Mouse (Mus musculus): ENCODE results near the gene Rtl9. TPM values are rescaled to one million over a fixed set of nuclear protein-coding genes. Genes with fewer than 3 reads are reported as not detected.

Gene Rtl9
- polyA plus RNA-seq (2014; fragmentation: Nextera tagmentation; extraction: Ambion mirVana) = 0.99 and 1.0 TPM in 2 replicates

GRCm38 (mm10) chrX:143099044-143099754 lies at the start of gene Rtl9:
TSS of gene Rtl9 (plus strand) at chrX:143099594.
- 94% methylated on average over 1 of the region's 1 CpGs for WGBS
- no peaks in the 10 kb centered on the region for H3K9me3 ChIP-seq (ENCODE audit: control insufficient read depth, low read length)
- ATAC-seq (ENCODE audit: low read depth) = peak; percentile 72
- no peak within 1 kb of the TSS for H3K4me3 ChIP-seq (ENCODE audit: low read depth, low read length)
- no peaks in the 10 kb centered on the region for H3K27me3 ChIP-seq (ENCODE audit: control insufficient read depth, insufficient read depth, low read length)
- no peak within 1 kb of the TSS for H3K4me2 ChIP-seq (ENCODE audit: low read depth, low read length)
- H3K36me3 ChIP-seq (ENCODE audit: control insufficient read depth, insufficient read depth, low read length) = no peaks in the 10 kb centered on the region
- H3K27ac ChIP-seq (ENCODE audit: low read depth, low read length) = no peak within 1 kb of the TSS
- no peaks in the 10 kb centered on the region for H3K4me1 ChIP-seq (ENCODE audit: control insufficient read depth, insufficient read depth, low read length)
- H3K9ac ChIP-seq (replicated peaks; ENCODE audit: low read depth, low read length) = no peak within 1 kb of the TSS

- Histone ChIP-seq H3K36me3 (ENCODE audit: control insufficient read depth, insufficient read depth, low read length) (no peaks in the 10 kb centered on the region), H3K27me3 (ENCODE audit: control insufficient read depth, insufficient read depth, low read length) (no peaks in the 10 kb centered on the region), H3K27ac (ENCODE audit: low read depth, low read length) (no peak overlapping the region), H3K4me2 (ENCODE audit: low read depth, low read length) (no peak overlapping the region), H3K4me3 (ENCODE audit: low read depth, low read length) (no peak overlapping the region), H3K4me1 (ENCODE audit: control insufficient read depth, insufficient read depth, low read length) (no peaks in the 10 kb centered on the region), H3K9ac (replicated peaks; ENCODE audit: low read depth, low read length) (no peak overlapping the region), H3K9me3 (ENCODE audit: control insufficient read depth, low read length) (no peaks in the 10 kb centered on the region)
- no peak; the same call in 1 of the 2 replicates for ATAC-seq (ENCODE audit: low read depth)
These were observed 47.9 kb upstream of the Rtl9 start for GRCm38 (mm10) chrX:143051478-143051877.

GRCm38 (mm10) chrX:143051921-143052320 lies 47.5 kb upstream of the Rtl9 start:
- Histone ChIP-seq H3K4me1 (ENCODE audit: control insufficient read depth, insufficient read depth, low read length) (no peaks in the 10 kb centered on the region), H3K4me3 (ENCODE audit: low read depth, low read length) (no peak overlapping the region), H3K27me3 (ENCODE audit: control insufficient read depth, insufficient read depth, low read length) (no peaks in the 10 kb centered on the region), H3K9ac (replicated peaks; ENCODE audit: low read depth, low read length) (no peak overlapping the region), H3K4me2 (ENCODE audit: low read depth, low read length) (no peak overlapping the region), H3K27ac (ENCODE audit: low read depth, low read length) (no peak overlapping the region), H3K36me3 (ENCODE audit: control insufficient read depth, insufficient read depth, low read length) (no peaks in the 10 kb centered on the region), H3K9me3 (ENCODE audit: control insufficient read depth, low read length) (no peaks in the 10 kb centered on the region)
- WGBS = 72% methylated on average over 4 of the region's 4 CpGs
- no peak for ATAC-seq (ENCODE audit: low read depth)

- Histone ChIP-seq H3K4me1 (ENCODE audit: control insufficient read depth, insufficient read depth, low read length) (no peaks in the 10 kb centered on the region), H3K36me3 (ENCODE audit: control insufficient read depth, insufficient read depth, low read length) (no peaks in the 10 kb centered on the region), H3K4me3 (ENCODE audit: low read depth, low read length) (no peak overlapping the region), H3K9ac (replicated peaks; ENCODE audit: low read depth, low read length) (no peak overlapping the region), H3K27me3 (ENCODE audit: control insufficient read depth, insufficient read depth, low read length) (no peaks in the 10 kb centered on the region), H3K27ac (ENCODE audit: low read depth, low read length) (no peak overlapping the region), H3K4me2 (ENCODE audit: low read depth, low read length) (peak overlapping the region; percentile 24; the same call in 1 of the 2 replicates), H3K9me3 (ENCODE audit: control insufficient read depth, low read length) (no peaks in the 10 kb centered on the region)
- peak; percentile 73; the same call in 1 of the 2 replicates for ATAC-seq (ENCODE audit: low read depth)
- WGBS = 11% methylated on average over 12 of the region's 12 CpGs
These were observed 40.6 kb upstream of the Rtl9 start for GRCm38 (mm10) chrX:143058829-143059228.

GRCm38 (mm10) chrX:143062641-143063355 lies 36.6 kb upstream of the Rtl9 start:
- H3K4me3 ChIP-seq (ENCODE audit: low read depth, low read length) = no peak overlapping the region
- H3K36me3 ChIP-seq (ENCODE audit: control insufficient read depth, insufficient read depth, low read length) = no peaks in the 10 kb centered on the region
- H3K9me3 ChIP-seq (ENCODE audit: control insufficient read depth, low read length) = no peaks in the 10 kb centered on the region
- no peak overlapping the region for H3K27ac ChIP-seq (ENCODE audit: low read depth, low read length)
- no peaks in the 10 kb centered on the region for H3K4me1 ChIP-seq (ENCODE audit: control insufficient read depth, insufficient read depth, low read length)
- H3K9ac ChIP-seq (replicated peaks; ENCODE audit: low read depth, low read length) = no peak overlapping the region
- no peaks in the 10 kb centered on the region for H3K27me3 ChIP-seq (ENCODE audit: control insufficient read depth, insufficient read depth, low read length)
- 67% methylated on average over 11 of the region's 11 CpGs for WGBS
- no peak for ATAC-seq (ENCODE audit: low read depth)
- H3K4me2 ChIP-seq (ENCODE audit: low read depth, low read length) = no peak overlapping the region

GRCm38 (mm10) chrX:143063780-143064179 lies 35.6 kb upstream of the Rtl9 start:
- WGBS = 59% methylated on average over 7 of the region's 7 CpGs

GRCm38 (mm10) chrX:143064288-143064687 lies 35.1 kb upstream of the Rtl9 start:
- H3K4me1 ChIP-seq (ENCODE audit: control insufficient read depth, insufficient read depth, low read length) = no peaks in the 10 kb centered on the region
- H3K9me3 ChIP-seq (ENCODE audit: control insufficient read depth, low read length) = no peaks in the 10 kb centered on the region
- H3K36me3 ChIP-seq (ENCODE audit: control insufficient read depth, insufficient read depth, low read length) = no peaks in the 10 kb centered on the region
- 73% methylated on average over 9 of the region's 9 CpGs for WGBS
- H3K27ac ChIP-seq (ENCODE audit: low read depth, low read length) = no peak overlapping the region
- H3K4me2 ChIP-seq (ENCODE audit: low read depth, low read length) = no peak overlapping the region
- H3K9ac ChIP-seq (replicated peaks; ENCODE audit: low read depth, low read length) = no peak overlapping the region
- no peaks in the 10 kb centered on the region for H3K27me3 ChIP-seq (ENCODE audit: control insufficient read depth, insufficient read depth, low read length)
- ATAC-seq (ENCODE audit: low read depth) = 0 out of 2 replicates have a peak, but pooled peaks have one; percentile 24
- H3K4me3 ChIP-seq (ENCODE audit: low read depth, low read length) = no peak overlapping the region

More at GRCm38 (mm10) chrX:143063780-143064179, 35.6 kb upstream of the Rtl9 start:
- no peaks in the 10 kb centered on the region for H3K27me3 ChIP-seq (ENCODE audit: control insufficient read depth, insufficient read depth, low read length)
- no peaks in the 10 kb centered on the region for H3K4me1 ChIP-seq (ENCODE audit: control insufficient read depth, insufficient read depth, low read length)
- H3K9ac ChIP-seq (replicated peaks; ENCODE audit: low read depth, low read length) = no peak overlapping the region
- no peak overlapping the region for H3K4me2 ChIP-seq (ENCODE audit: low read depth, low read length)
- H3K9me3 ChIP-seq (ENCODE audit: control insufficient read depth, low read length) = no peaks in the 10 kb centered on the region
- H3K27ac ChIP-seq (ENCODE audit: low read depth, low read length) = no peak overlapping the region
- no peak for ATAC-seq (ENCODE audit: low read depth)
- no peak overlapping the region for H3K4me3 ChIP-seq (ENCODE audit: low read depth, low read length)
- no peaks in the 10 kb centered on the region for H3K36me3 ChIP-seq (ENCODE audit: control insufficient read depth, insufficient read depth, low read length)

- no peak overlapping the region for H3K4me2 ChIP-seq (ENCODE audit: low read depth, low read length)
- H3K36me3 ChIP-seq (ENCODE audit: control insufficient read depth, insufficient read depth, low read length) = no peaks in the 10 kb centered on the region
- 55% methylated on average over 17 of the region's 17 CpGs for WGBS
- no peak for ATAC-seq (ENCODE audit: low read depth)
- no peaks in the 10 kb centered on the region for H3K27me3 ChIP-seq (ENCODE audit: control insufficient read depth, insufficient read depth, low read length)
- no peak overlapping the region for H3K4me3 ChIP-seq (ENCODE audit: low read depth, low read length)
- H3K9me3 ChIP-seq (ENCODE audit: control insufficient read depth, low read length) = no peaks in the 10 kb centered on the region
- H3K9ac ChIP-seq (replicated peaks; ENCODE audit: low read depth, low read length) = no peak overlapping the region
- H3K4me1 ChIP-seq (ENCODE audit: control insufficient read depth, insufficient read depth, low read length) = no peaks in the 10 kb centered on the region
- H3K27ac ChIP-seq (ENCODE audit: low read depth, low read length) = no peak overlapping the region
These were observed 32.9 kb upstream of the Rtl9 start for GRCm38 (mm10) chrX:143066320-143067114.
